Mouse (Mus musculus) MEL (cell line): ENCODE measurements around the gene Serpini1. TPM values are rescaled to one million over a fixed set of nuclear protein-coding genes. Genes with fewer than 3 reads are reported as not detected.

Experiments
- DNase-seq: peaks from one replicate; pipeline ENCODE4 v3.0.0; 2011; ENCODE audit warnings: low read depth, low spot score
- H3K27ac ChIP-seq: 2 replicates; pipeline ENCODE4 v1.5.1; 2012; ENCODE audit warnings: low read depth, mild to moderate bottlenecking, control low read depth, low read length, moderate library complexity; ENCODE audit not compliant: control insufficient read depth
- H3K27me3 ChIP-seq, 2 experiments: fragments of 150-350 bp in 1 of 2; sonication (generic) in 1 of 2; 2 replicates each; pipeline ENCODE4 v1.6.1; 2012; ENCODE audit warnings: low read length in 2 of 2, mild to moderate bottlenecking in 2 of 2, improper control_type of control experiment in 1 of 2, moderate library complexity in 1 of 2; ENCODE audit not compliant: insufficient read depth in 2 of 2, control insufficient read depth in 1 of 2
- H3K36me3 ChIP-seq, 2 experiments: 2 replicates each; pipeline ENCODE4 v1.6.1; 2012 to 2014; ENCODE audit warnings: low read length in 2 of 2, improper control_type of control experiment in 1 of 2, inconsistent platforms in 1 of 2, mild to moderate bottlenecking in 1 of 2; ENCODE audit not compliant: insufficient read depth in 2 of 2, control insufficient read depth in 1 of 2
- H3K4me1 ChIP-seq, 2 experiments: fragments of 150-350 bp in 1 of 2; sonication (generic) in 1 of 2; 2 replicates each; pipeline ENCODE4 v1.6.1; 2012; ENCODE audit warnings: low read length in 2 of 2, improper control_type of control experiment in 1 of 2, mild to moderate bottlenecking in 1 of 2; ENCODE audit not compliant: insufficient read depth in 2 of 2, control insufficient read depth in 1 of 2
- H3K4me3 ChIP-seq, 2 experiments: fragments of 150-350 bp in 1 of 2; sonication (generic) in 1 of 2; 2 replicates each; pipeline ENCODE4 v1.5.1; 2012; ENCODE audit warnings: low read depth in 2 of 2, low read length in 2 of 2, mild to moderate bottlenecking in 2 of 2, moderate library complexity in 2 of 2, control low read depth in 1 of 2, improper control_type of control experiment in 1 of 2; ENCODE audit not compliant: control insufficient read depth in 1 of 2, insufficient read depth in 1 of 2
- H3K79me2 ChIP-seq: 2 replicates; pipeline ENCODE4 v1.6.1; 2012; ENCODE audit warnings: mild to moderate bottlenecking, low read length, moderate library complexity; ENCODE audit not compliant: control insufficient read depth, poor library complexity, insufficient read depth
- H3K9ac ChIP-seq: 2 replicates; pipeline ENCODE4 v1.6.1; 2012; ENCODE audit warnings: low read depth, mild to moderate bottlenecking, control low read depth, low read length, moderate library complexity; ENCODE audit not compliant: control insufficient read depth, poor library complexity, severe bottlenecking
- H3K9me3 ChIP-seq: fragments of 150-350 bp; sonication (generic); replicated peaks from 2 replicates; pipeline ENCODE4 v1.6.1; 2012; ENCODE audit warnings: mild to moderate bottlenecking, low read length, improper control_type of control experiment, moderate library complexity; ENCODE audit not compliant: insufficient read depth
- CHD1 ChIP-seq: IDR thresholded peaks from 2 replicates; pipeline ENCODE4 v1.6.1; 2012; ENCODE audit warnings: low read depth, mild to moderate bottlenecking, inconsistent platforms, low read length, improper control_type of control experiment
- E2F4 ChIP-seq: IDR thresholded peaks from 2 replicates; pipeline ENCODE4 v1.6.1; 2011; ENCODE audit warnings: low read depth, low read length, improper control_type of control experiment, borderline replicate concordance
- EP300 ChIP-seq, 2 experiments: IDR thresholded peaks; 2 replicates each; pipeline ENCODE4 v1.6.1; 2011; ENCODE audit warnings: improper control_type of control experiment in 2 of 2, low read length in 2 of 2, low read depth in 1 of 2, mild to moderate bottlenecking in 1 of 2
- ETS1 ChIP-seq: IDR thresholded peaks from 2 replicates; pipeline ENCODE4 v1.6.1; 2012; ENCODE audit warnings: low read depth, mild to moderate bottlenecking, inconsistent platforms, low read length, improper control_type of control experiment, moderate library complexity
- GABPA ChIP-seq: IDR thresholded peaks from 2 replicates; pipeline ENCODE4 v1.6.1; 2012; ENCODE audit warnings: low read depth, mild to moderate bottlenecking, inconsistent platforms, low read length, improper control_type of control experiment, moderate library complexity
- HCFC1 ChIP-seq: IDR thresholded peaks from 2 replicates; pipeline ENCODE4 v1.6.1; 2012; ENCODE audit warnings: low read depth, mild to moderate bottlenecking, inconsistent platforms, low read length, improper control_type of control experiment, moderate library complexity
- KAT2A ChIP-seq: conservative IDR thresholded peaks from 2 replicates; pipeline ENCODE4 v1.6.1; 2012; ENCODE audit warnings: low read depth, low read length, improper control_type of control experiment, inconsistent platforms
- MAFK ChIP-seq: IDR thresholded peaks from 2 replicates; pipeline ENCODE4 v1.6.1; 2011; ENCODE audit warnings: low read depth, mild to moderate bottlenecking, low read length, improper control_type of control experiment, borderline replicate concordance
- MXI1 ChIP-seq: IDR thresholded peaks from 2 replicates; pipeline ENCODE4 v1.6.1; 2011; ENCODE audit warnings: mild to moderate bottlenecking, low read depth, low read length, improper control_type of control experiment
- POLR2A ChIP-seq, 2 experiments: IDR thresholded peaks; 2 replicates each; pipeline ENCODE4 v1.6.1; 2011 to 2012; ENCODE audit warnings: low read length in 2 of 2, mild to moderate bottlenecking in 2 of 2, control low read depth in 1 of 2, improper control_type of control experiment in 1 of 2, low read depth in 1 of 2, moderate library complexity in 1 of 2; ENCODE audit not compliant: control insufficient read depth in 1 of 2, insufficient read depth in 1 of 2, poor library complexity in 1 of 2
- POLR2AphosphoS2 ChIP-seq: IDR thresholded peaks from 2 replicates; pipeline ENCODE4 v1.6.1; 2011; ENCODE audit warnings: low read length, improper control_type of control experiment
- POLR2AphosphoS5 ChIP-seq: IDR thresholded peaks from 2 replicates; pipeline ENCODE4 v1.6.1; 2012; ENCODE audit warnings: low read depth, borderline replicate concordance, mild to moderate bottlenecking, inconsistent platforms, low read length, moderate library complexity, mixed read lengths
- RAD21 ChIP-seq: IDR thresholded peaks from 2 replicates; pipeline ENCODE4 v1.6.1; 2011; ENCODE audit warnings: mild to moderate bottlenecking, low read depth, low read length, improper control_type of control experiment
- RCOR1 ChIP-seq: IDR thresholded peaks from 2 replicates; pipeline ENCODE4 v1.6.1; 2012; ENCODE audit warnings: low read depth, mild to moderate bottlenecking, inconsistent platforms, low read length, improper control_type of control experiment
- SIN3A ChIP-seq: IDR thresholded peaks from 2 replicates; pipeline ENCODE4 v1.6.1; 2012; ENCODE audit warnings: low read length, improper control_type of control experiment, inconsistent platforms
- SMC3 ChIP-seq: IDR thresholded peaks from 2 replicates; pipeline ENCODE4 v1.6.1; 2011; ENCODE audit warnings: low read depth, low read length, improper control_type of control experiment
- TBP ChIP-seq: IDR thresholded peaks from 2 replicates; pipeline ENCODE4 v1.8.0; 2011; ENCODE audit warnings: low read depth, low read length, improper control_type of control experiment
- TCF12 ChIP-seq: IDR thresholded peaks from 2 replicates; pipeline ENCODE4 v1.6.1; 2014; ENCODE audit warnings: low read depth, mild to moderate bottlenecking, inconsistent platforms, low read length, improper control_type of control experiment, moderate library complexity
- USF1 ChIP-seq: IDR thresholded peaks from 2 replicates; pipeline ENCODE4 v1.6.1; 2014; ENCODE audit warnings: low read depth, mild to moderate bottlenecking, inconsistent platforms, low read length, improper control_type of control experiment, moderate library complexity
- USF2 ChIP-seq, 2 experiments: IDR thresholded peaks; 2 replicates each; pipeline ENCODE4 v1.6.1; 2011 to 2012; ENCODE audit warnings: improper control_type of control experiment in 2 of 2, low read length in 2 of 2, borderline replicate concordance in 1 of 2, inconsistent platforms in 1 of 2, low read depth in 1 of 2, mild to moderate bottlenecking in 1 of 2; ENCODE audit not compliant: insufficient read depth in 1 of 2
- ZC3H11A ChIP-seq: IDR thresholded peaks from 2 replicates; pipeline ENCODE4 v1.6.1; 2012; ENCODE audit warnings: low read depth, mild to moderate bottlenecking, inconsistent platforms, low read length, improper control_type of control experiment
- ZMIZ1 ChIP-seq: IDR thresholded peaks from 2 replicates; pipeline ENCODE4 v1.6.1; 2012; ENCODE audit warnings: low read depth, mild to moderate bottlenecking, inconsistent platforms, low read length, improper control_type of control experiment, moderate library complexity
- ZNF384 ChIP-seq: IDR thresholded peaks from 2 replicates; pipeline ENCODE4 v1.6.1; 2012; ENCODE audit warnings: low read depth, mild to moderate bottlenecking, inconsistent platforms, low read length, improper control_type of control experiment
- polyA plus RNA-seq, 2 experiments: library from polyadenylated mRNA; stranded (reverse) in 1 of 2; unstranded in 1 of 2; fragments of >175 nt in 1 of 2; fragments of >200 nt in 1 of 2; gene quantifications; 2 replicates each; pipeline versions ENCODE4 v1.2.1 to v1.2.4; 2012; ENCODE audit warnings: low replicate concordance in 2 of 2, low read depth in 1 of 2; ENCODE audit not compliant: insufficient read length in 2 of 2, insufficient read depth in 1 of 2, missing spikeins in 1 of 2
- total RNA-seq: library from RNA; depleted of rRNA; stranded (reverse); fragments of 300-350 nt; gene quantifications from 2 replicates; pipeline ENCODE4 v1.2.3, GENCODE M21; 2012

The Serpini1 gene
- total and polyA plus RNA-seq, 3 experiments = 0.08 to 0.13 TPM; not detected in 1

DNA sequence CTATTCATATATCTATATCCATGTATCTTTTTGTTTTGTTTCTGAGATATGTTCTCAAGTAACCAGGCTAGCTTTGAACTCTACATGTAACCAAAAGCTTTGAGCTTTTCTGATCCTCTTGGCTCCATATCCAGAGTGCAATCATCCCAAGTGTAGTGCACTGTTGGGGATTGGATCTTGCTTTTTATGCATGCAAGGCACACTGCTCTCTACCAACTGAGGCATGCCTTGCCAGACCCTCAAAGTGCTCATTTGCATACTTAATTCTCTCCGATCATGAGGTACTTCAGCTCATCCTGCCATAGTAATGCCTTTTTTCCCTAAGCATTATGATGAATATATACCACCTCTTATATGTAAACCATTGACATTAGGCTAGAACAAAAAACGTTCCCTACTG lies 36.0 kb upstream of the Serpini1 start:
- Histone ChIP-seq H3K4me3 (no peak overlapping the region), H3K27ac (no peak overlapping the region), H3K36me3 (peaks cover 0 to 15% of the 10 kb centered on the region in 2 experiments; a peak in 2 of 4 replicates), H3K4me1 (no peaks in the 10 kb centered on the region), H3K79me2 (no peaks in the 10 kb centered on the region), H3K9me3 (no peaks in the 10 kb centered on the region), H3K9ac (no peak overlapping the region), H3K27me3 (no peaks in the 10 kb centered on the region)
- TF ChIP-seq SMC3 (no peak), ETS1 (no peak), CHD1 (no peak), MAFK (no peak), EP300 (IDR thresholded peaks at IDR 0.05; ENCODE audit: low read depth in 1 of 2, low read length in 2 of 2) (no peak), ZMIZ1 (no peak), POLR2A (IDR thresholded peaks at IDR 0.05; ENCODE audit: control insufficient read depth in 1 of 2, insufficient read depth in 1 of 2, low read depth in 1 of 2, low read length in 2 of 2, poor library complexity in 1 of 2) (no peak), RAD21 (no peak), HCFC1 (no peak), TCF12 (no peak), USF2 (IDR thresholded peaks at IDR 0.05; ENCODE audit: borderline replicate concordance in 1 of 2, insufficient read depth in 1 of 2, low read depth in 1 of 2, low read length in 2 of 2) (no peak), POLR2AphosphoS5 (no peak), USF1 (no peak), TBP (no peak), SIN3A (no peak), RCOR1 (no peak), GABPA (no peak)
- DNase-seq = no peak

DNA sequence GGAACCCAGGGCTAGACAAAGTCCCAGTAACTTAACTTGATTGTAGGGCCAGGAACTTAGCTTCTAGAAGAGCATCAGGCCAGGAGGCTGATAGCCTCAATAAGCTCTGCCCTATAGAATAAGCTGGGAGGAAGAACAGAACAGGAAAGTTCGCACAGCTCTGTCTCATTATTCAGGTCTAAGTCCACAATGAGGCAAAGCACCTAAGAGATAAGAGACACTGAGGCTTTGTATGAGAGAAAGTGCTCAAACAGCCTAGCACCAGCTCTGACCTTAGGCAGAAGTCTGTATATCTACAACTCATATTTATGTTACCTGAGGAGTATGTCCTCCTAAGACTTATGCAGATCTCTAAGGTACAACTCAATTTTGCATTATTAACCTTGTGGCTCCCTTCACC lies 34.8 kb upstream of the Serpini1 start:
- Histone ChIP-seq H3K36me3 (peaks cover 0 to 21% of the 10 kb centered on the region in 2 experiments; a peak in 2 of 4 replicates), H3K79me2 (no peaks in the 10 kb centered on the region), H3K4me3 (no peak overlapping the region), H3K4me1 (no peaks in the 10 kb centered on the region), H3K27me3 (no peaks in the 10 kb centered on the region), H3K9me3 (no peaks in the 10 kb centered on the region), H3K9ac (no peak overlapping the region), H3K27ac (no peak overlapping the region)
- no peak for TF ChIP-seq ZNF384
- TF ChIP-seq ZC3H11A = no peak
- TF ChIP-seq POLR2AphosphoS2 = no peak
- TF ChIP-seq POLR2A (IDR thresholded peaks at IDR 0.05; ENCODE audit: control insufficient read depth in 1 of 2, insufficient read depth in 1 of 2, low read depth in 1 of 2, low read length in 2 of 2, poor library complexity in 1 of 2) = no peak
- no peak for TF ChIP-seq MXI1
- TF ChIP-seq POLR2AphosphoS5 = no peak
- TF ChIP-seq TBP = no peak
- no peak for TF ChIP-seq CHD1
- no peak for TF ChIP-seq E2F4
- no peak for TF ChIP-seq USF1
- no peak for TF ChIP-seq ZMIZ1
- TF ChIP-seq KAT2A = no peak
- TF ChIP-seq MAFK = no peak
- TF ChIP-seq TCF12 = no peak
- TF ChIP-seq GABPA = no peak
- no peak for DNase-seq
